Mouse (Mus musculus) intestine, postnatal 0 days (tissue): ENCODE measurements around the gene Mast4. TPM values are rescaled to one million over a fixed set of nuclear protein-coding genes. Genes with fewer than 3 reads are reported as not detected.

ENCODE experiments used
- ATAC-seq: fragments of 200-750 bp; cut with Nextera tagmentation; 2 replicates; pipeline ENCODE4 v1.8.0; 2017; ENCODE audit warnings: mild to moderate bottlenecking, moderate TSS enrichment, moderate library complexity
- H3K27ac ChIP-seq: fragments of 300-500 bp; sonication (generic); 2 replicates; pipeline ENCODE4 v1.5.1; 2014; ENCODE audit warnings: mild to moderate bottlenecking, low read depth, low read length, moderate library complexity
- H3K27me3 ChIP-seq: fragments of 300-500 bp; sonication (generic); replicated peaks from 2 replicates; pipeline ENCODE4 v1.6.1; 2014; ENCODE audit warnings: low read length, mixed read lengths; ENCODE audit not compliant: control insufficient read depth, insufficient read depth
- H3K36me3 ChIP-seq: fragments of 300-500 bp; sonication (generic); 2 replicates; pipeline ENCODE4 v1.6.1; 2014; ENCODE audit warnings: mild to moderate bottlenecking, moderate library complexity; ENCODE audit not compliant: control insufficient read depth, insufficient read depth
- H3K4me1 ChIP-seq: fragments of 300-500 bp; sonication (generic); replicated peaks from 2 replicates; pipeline ENCODE4 v1.6.1; 2014; ENCODE audit warnings: antibody characterized with exemption, low read length, mixed read lengths; ENCODE audit not compliant: control insufficient read depth, insufficient read depth
- H3K4me2 ChIP-seq: fragments of 300-500 bp; sonication (generic); replicated peaks from 2 replicates; pipeline ENCODE4 v1.6.1; 2014; ENCODE audit warnings: low read depth, mild to moderate bottlenecking, moderate library complexity
- H3K4me3 ChIP-seq: fragments of 300-500 bp; sonication (generic); 2 replicates; pipeline ENCODE4 v1.5.1; 2014; ENCODE audit warnings: low read depth, low read length
- H3K9ac ChIP-seq: fragments of 300-500 bp; sonication (generic); 2 replicates; pipeline ENCODE4 v1.6.1; 2014; ENCODE audit warnings: mild to moderate bottlenecking, low read depth, low read length
- H3K9me3 ChIP-seq: fragments of 300-500 bp; sonication (generic); 2 replicates; pipeline ENCODE4 v1.6.1; 2016; ENCODE audit warnings: mixed run types; ENCODE audit not compliant: control insufficient read depth
- CTCF ChIP-seq: sonication (generic); IDR thresholded peaks from 2 replicates; pipeline ENCODE4 v1.5.1; 2016; ENCODE audit warnings: low read depth, mild to moderate bottlenecking, control low read depth, antibody characterized with exemption, moderate library complexity
- WGBS: fragments of 180-500 bp; shearing (Covaris S2); extraction: QIAGEN DNeasy Blood & Tissue Kit; methylation state at CpG from one replicate; pipeline ENCODE4 v1.1.7; 2014; 5-methylcytosine and 5-hydroxymethylcytosine counted together
- polyA plus RNA-seq: library from polyadenylated mRNA; unstranded; fragments of >200 nt; fragmentation: Nextera tagmentation; extraction: Ambion mirVana; gene quantifications from 2 replicates; pipeline ENCODE4 v1.2.1, GENCODE M21; 2015

The Mast4 gene
- polyA plus RNA-seq, 1 experiment from 2014 or later: 6.1 TPM

GRCm38 (mm10) chr13:102864079-102864478, 470.2 kb downstream of the Mast4 start:
- no peaks in the 10 kb centered on the region for H3K27me3 ChIP-seq
- H3K36me3 ChIP-seq: no peaks in the 10 kb centered on the region
- no peaks in the 10 kb centered on the region for H3K9me3 ChIP-seq
- ATAC-seq: no peak
- TF ChIP-seq CTCF: no peak
- H3K4me3 ChIP-seq: no peak overlapping the region
- 55% methylated on average over 2 of the region's 2 CpGs for WGBS
- no peak overlapping the region for H3K4me2 ChIP-seq
- no peak overlapping the region for H3K27ac ChIP-seq
- no peak overlapping the region for H3K9ac ChIP-seq
- 0 out of 2 replicates have a peak, but pooled peaks cover 10% of the 10 kb centered on the region for H3K4me1 ChIP-seq

- Histone ChIP-seq H3K9me3 (no peaks in the 10 kb centered on the region), H3K4me2 (no peak overlapping the region), H3K9ac (no peak overlapping the region), H3K4me1 (0 out of 2 replicates have a peak, but pooled peaks cover 10% of the 10 kb centered on the region), H3K4me3 (no peak overlapping the region), H3K27ac (no peak overlapping the region), H3K36me3 (no peaks in the 10 kb centered on the region), H3K27me3 (no peaks in the 10 kb centered on the region)
- 73% methylated on average over 2 of the region's 2 CpGs for WGBS
- ATAC-seq: no peak
- TF ChIP-seq CTCF: no peak
Observed at GRCm38 (mm10) chr13:102862981-102863380, 471.3 kb downstream of the Mast4 start.

GRCm38 (mm10) chr13:102862397-102862796, 471.9 kb downstream of the Mast4 start:
- Histone ChIP-seq H3K27me3 (no peaks in the 10 kb centered on the region), H3K4me1 (0 out of 2 replicates have a peak, but pooled peaks cover 10% of the 10 kb centered on the region), H3K4me2 (no peak overlapping the region), H3K9me3 (no peaks in the 10 kb centered on the region), H3K4me3 (no peak overlapping the region), H3K9ac (no peak overlapping the region), H3K36me3 (no peaks in the 10 kb centered on the region), H3K27ac (no peak overlapping the region)
- 76% methylated on average over 2 of the region's 2 CpGs for WGBS
- ATAC-seq: no peak
- TF ChIP-seq CTCF: no peak

GRCm38 (mm10) chr13:102860733-102861132, 473.6 kb downstream of the Mast4 start:
- no peak for TF ChIP-seq CTCF
- 0 out of 2 replicates have a peak, but pooled peaks cover 5% of the 10 kb centered on the region for H3K4me1 ChIP-seq
- H3K9me3 ChIP-seq: no peaks in the 10 kb centered on the region
- no peak overlapping the region for H3K4me3 ChIP-seq
- H3K27ac ChIP-seq: no peak overlapping the region
- H3K4me2 ChIP-seq: no peak overlapping the region
- H3K36me3 ChIP-seq: no peaks in the 10 kb centered on the region
- H3K27me3 ChIP-seq: no peaks in the 10 kb centered on the region
- H3K9ac ChIP-seq: no peak overlapping the region
- 96% methylated on average over 7 of the region's 7 CpGs for WGBS
- no peak for ATAC-seq

GRCm38 (mm10) chr13:102860135-102860534, 474.2 kb downstream of the Mast4 start:
- Histone ChIP-seq H3K4me3 (no peak overlapping the region), H3K36me3 (no peaks in the 10 kb centered on the region), H3K27me3 (no peaks in the 10 kb centered on the region), H3K27ac (no peak overlapping the region), H3K9ac (no peak overlapping the region), H3K4me2 (no peak overlapping the region), H3K9me3 (no peaks in the 10 kb centered on the region), H3K4me1 (0 out of 2 replicates have a peak, but pooled peaks cover 5% of the 10 kb centered on the region)
- WGBS: 55% methylated on average over 3 of the region's 3 CpGs
- ATAC-seq: no peak
- no peak for TF ChIP-seq CTCF

- ATAC-seq: no peak
- no peak overlapping the region for H3K9ac ChIP-seq
- 0 out of 2 replicates have a peak, but pooled peaks cover 2% of the 10 kb centered on the region for H3K4me1 ChIP-seq
- TF ChIP-seq CTCF: no peak
- 68% methylated on average over 3 of the region's 3 CpGs for WGBS
- no peak overlapping the region for H3K27ac ChIP-seq
- H3K4me2 ChIP-seq: no peak overlapping the region
- no peaks in the 10 kb centered on the region for H3K27me3 ChIP-seq
- H3K36me3 ChIP-seq: no peaks in the 10 kb centered on the region
- no peaks in the 10 kb centered on the region for H3K9me3 ChIP-seq
- no peak overlapping the region for H3K4me3 ChIP-seq
Observed at GRCm38 (mm10) chr13:102857539-102857838, 476.8 kb downstream of the Mast4 start.
